Mouse (Mus musculus): ENCODE measurements around the gene Pcca.

The Pcca gene

GRCm38 (mm10) chr14:122885893-122886292 is 351.8 kb downstream of the Pcca start:
- ATAC-seq (ENCODE audit: low TSS enrichment): peak; percentile 85

DNA sequence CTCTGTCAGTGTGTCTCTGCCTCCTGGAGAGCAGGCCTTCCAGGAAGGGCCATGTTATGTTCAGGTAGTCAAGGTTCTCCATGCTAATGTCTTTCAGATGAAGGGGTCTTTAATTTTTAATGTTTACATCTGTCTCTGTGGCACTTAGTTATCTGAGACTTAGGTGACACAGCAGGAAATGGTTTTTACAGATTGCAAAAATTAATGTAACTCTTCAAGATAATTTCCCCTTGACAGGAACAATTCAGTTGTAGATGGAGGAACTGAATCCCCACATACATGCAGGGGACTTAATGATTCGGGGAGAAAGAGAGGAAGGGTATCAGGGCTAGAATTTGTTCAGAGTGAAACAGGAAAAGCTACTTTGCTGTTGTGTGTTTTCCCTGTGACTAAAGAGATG is 353.2 kb downstream of the Pcca start:
- ATAC-seq (ENCODE audit: low TSS enrichment): no peak

- no peak for ATAC-seq (ENCODE audit: low TSS enrichment)
These were observed 353.8 kb downstream of the Pcca start for GRCm38 (mm10) chr14:122887702-122888479.

DNA sequence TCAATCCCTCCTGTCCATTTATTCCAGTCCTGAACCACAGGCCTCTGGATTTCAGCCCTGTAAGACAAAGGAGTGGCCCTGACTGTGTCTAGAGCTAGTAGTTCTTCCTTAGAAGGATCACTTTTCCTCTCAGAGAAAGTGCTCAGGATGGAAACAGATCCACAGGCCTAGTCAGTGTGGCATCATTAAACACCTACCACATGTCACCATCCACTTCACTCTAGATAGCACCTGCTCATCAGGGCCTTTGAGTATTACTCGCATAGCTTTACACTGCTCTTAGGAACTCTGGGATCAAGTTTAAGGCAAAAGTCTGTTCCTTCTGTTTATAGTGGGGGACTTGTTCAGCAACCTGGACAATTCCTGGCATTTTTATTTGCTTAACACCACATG is 354.4 kb downstream of the Pcca start:
- ATAC-seq (ENCODE audit: low TSS enrichment): no peak

- ATAC-seq (ENCODE audit: low TSS enrichment): no peak
These were observed 357.4 kb downstream of the Pcca start for GRCm38 (mm10) chr14:122891470-122891968.

- no peak for ATAC-seq (ENCODE audit: low TSS enrichment)
These were observed 362.0 kb downstream of the Pcca start for GRCm38 (mm10) chr14:122896106-122896505.

DNA sequence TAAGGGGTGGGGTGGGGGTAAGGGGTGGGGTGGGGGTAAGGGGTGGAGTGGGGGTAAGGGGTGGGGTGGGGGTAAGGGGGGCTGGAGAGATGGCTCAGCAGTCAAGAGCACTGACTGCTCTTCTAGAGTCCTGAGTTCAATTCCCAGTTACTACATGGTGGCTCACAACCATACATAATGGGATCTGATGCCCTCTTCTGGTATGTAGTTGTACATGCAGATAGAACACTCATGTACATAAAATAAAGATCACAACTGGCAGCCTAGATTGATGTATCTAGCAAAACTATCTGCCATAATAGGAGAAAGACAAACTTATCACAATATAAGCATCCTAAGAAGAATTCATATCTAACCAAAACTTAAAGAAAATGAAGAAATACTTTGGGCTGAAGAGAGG is 364.4 kb downstream of the Pcca start:
- ATAC-seq (ENCODE audit: low TSS enrichment): no peak

GRCm38 (mm10) chr14:122900679-122901078 is 366.6 kb downstream of the Pcca start:
- ATAC-seq (ENCODE audit: low TSS enrichment): peak; percentile 72; the same call in 1 of the 2 replicates

- 0 out of 2 replicates have a peak, but pooled peaks have one; percentile 2 for ATAC-seq (ENCODE audit: low TSS enrichment)
These were observed 367.1 kb downstream of the Pcca start for GRCm38 (mm10) chr14:122901177-122901576.

DNA sequence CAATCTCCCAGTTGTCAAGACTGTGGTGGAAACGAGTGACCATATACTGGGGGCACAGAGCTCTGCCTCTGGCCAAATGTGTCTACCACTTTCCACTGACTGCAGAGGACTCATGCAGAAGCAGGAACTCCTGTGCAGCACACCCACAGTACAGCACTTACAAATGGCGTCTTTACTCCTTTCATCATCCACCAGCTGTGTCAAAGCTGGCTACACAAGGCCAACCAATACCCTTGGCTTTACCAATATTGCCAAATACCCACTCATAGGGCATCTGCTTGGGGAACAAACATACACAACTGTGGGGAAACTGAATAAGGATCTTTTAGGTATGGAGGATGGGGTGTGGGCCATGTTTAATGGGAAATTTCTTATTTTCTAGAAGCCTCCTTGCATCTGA is 367.6 kb downstream of the Pcca start:
- ATAC-seq (ENCODE audit: low TSS enrichment): no peak

GRCm38 (mm10) chr14:122902136-122902535 is 368.0 kb downstream of the Pcca start:
- ATAC-seq (ENCODE audit: low TSS enrichment): no peak

DNA sequence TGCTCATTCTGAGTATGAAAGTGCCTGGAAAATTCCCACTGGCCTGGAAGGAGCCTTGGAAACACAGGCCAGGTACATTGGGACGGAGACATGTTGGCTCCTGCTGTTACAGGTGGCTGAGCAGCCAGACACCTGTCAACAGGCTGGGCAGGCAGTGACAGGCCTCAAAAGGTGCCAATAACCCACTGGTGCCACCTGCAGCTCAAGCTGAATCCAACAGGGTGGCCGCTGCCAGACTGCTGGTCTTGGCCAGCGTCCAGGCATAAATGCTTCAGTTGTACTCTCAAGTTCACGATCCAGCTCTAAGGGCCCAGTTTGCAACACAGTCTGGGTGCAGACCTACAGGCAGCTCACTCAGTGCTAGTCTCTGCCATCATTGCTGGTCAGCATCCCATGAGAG is 368.8 kb downstream of the Pcca start:
- ATAC-seq (ENCODE audit: low TSS enrichment): peak; percentile 54

- no peak for ATAC-seq (ENCODE audit: low TSS enrichment)
These were observed 369.8 kb downstream of the Pcca start for GRCm38 (mm10) chr14:122903923-122904351.

DNA sequence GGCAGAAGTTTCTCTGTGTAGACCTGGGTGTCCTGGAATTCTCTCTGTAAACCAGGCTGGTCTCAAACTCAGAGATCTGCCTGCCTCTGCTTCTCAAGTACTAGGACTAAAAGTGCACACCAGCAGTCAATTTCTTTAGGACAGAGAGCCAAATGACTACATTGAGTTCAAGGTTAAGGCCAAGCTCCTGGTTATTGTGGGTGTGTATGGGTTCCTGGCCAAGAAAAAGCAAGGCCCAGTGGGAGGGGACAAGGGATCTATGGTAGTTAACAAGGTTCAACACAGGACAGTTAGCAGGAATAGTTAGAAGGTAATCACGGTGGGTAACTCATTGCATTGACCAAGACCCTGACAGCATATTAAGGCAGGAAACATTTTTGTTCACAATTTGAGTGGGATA is 370.9 kb downstream of the Pcca start:
- ATAC-seq (ENCODE audit: low TSS enrichment): no peak

- no peak for ATAC-seq (ENCODE audit: low TSS enrichment)
These were observed 374.0 kb downstream of the Pcca start for GRCm38 (mm10) chr14:122908075-122908474.

DNA sequence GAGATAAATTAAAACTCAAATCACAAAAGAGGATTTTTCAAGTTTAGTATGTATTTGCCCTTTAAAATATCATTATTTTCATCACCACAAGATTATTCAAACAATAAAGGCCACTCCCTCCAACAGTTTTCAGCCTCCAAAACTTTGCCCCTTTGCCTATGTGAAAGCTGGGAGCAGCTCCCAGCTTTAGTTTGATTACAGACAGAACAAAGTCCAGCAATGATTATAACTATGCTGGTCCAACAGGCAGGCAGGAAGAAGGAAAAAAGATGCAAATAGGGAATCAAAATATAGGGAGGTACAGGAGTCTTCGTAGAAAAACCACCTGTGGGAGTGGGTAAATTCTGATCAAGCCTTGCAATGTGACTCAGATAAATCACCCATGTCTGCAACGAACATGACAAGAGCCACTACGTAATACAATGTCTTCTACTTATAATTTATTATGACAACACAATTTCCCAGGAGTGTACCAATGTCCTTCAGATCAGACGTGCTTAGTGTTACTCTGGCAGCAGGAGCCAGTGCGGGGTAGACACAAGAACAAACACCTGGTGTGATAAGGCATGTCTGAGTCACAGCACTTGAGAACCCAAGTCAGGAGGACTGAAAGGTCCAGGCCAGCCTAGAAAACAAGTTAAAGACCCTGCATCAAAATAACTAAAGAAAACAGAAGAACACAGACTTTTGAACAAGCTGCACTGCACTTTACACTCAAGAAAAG is 375.4 kb downstream of the Pcca start:
- ATAC-seq (ENCODE audit: low TSS enrichment): no peak

DNA sequence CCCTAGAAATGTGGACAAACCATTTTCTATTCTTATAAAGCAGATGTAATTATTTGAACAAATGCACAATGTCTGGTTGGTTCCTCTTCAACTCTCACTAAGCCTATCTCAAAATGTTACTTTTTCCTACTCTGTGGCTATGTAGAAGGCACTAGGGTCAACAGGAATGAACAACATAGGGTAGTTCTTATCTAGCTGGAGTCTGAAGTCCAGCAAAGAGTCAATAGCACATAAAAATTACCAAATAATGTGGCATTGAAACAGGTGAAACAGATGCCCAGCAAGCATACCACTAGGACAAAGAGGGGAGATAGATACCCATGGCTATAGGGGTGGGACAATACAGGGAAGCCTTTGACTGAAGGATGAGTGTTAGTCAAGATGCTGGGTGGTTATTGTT is 377.1 kb downstream of the Pcca start:
- no peak for ATAC-seq (ENCODE audit: low TSS enrichment)

DNA sequence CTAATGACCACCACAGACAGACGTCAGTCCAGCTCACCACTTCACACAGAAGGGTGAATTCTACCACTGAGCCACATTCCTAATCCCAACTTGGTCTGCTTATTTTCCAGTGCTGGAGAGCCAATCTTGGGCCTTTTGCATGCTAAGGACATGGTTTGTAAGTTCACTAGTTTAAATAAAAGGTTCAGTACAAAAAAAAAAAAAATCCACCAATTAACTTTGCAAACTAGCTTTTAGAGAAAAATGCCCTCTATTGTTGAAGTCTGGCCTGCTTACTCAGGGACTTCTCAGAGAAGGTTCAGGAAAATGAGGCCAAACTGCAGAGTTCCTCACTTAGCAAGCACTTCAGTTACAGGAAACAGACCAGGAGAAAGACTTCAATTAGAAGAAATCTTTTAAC is 378.0 kb downstream of the Pcca start:
- no peak for ATAC-seq (ENCODE audit: low TSS enrichment)

DNA sequence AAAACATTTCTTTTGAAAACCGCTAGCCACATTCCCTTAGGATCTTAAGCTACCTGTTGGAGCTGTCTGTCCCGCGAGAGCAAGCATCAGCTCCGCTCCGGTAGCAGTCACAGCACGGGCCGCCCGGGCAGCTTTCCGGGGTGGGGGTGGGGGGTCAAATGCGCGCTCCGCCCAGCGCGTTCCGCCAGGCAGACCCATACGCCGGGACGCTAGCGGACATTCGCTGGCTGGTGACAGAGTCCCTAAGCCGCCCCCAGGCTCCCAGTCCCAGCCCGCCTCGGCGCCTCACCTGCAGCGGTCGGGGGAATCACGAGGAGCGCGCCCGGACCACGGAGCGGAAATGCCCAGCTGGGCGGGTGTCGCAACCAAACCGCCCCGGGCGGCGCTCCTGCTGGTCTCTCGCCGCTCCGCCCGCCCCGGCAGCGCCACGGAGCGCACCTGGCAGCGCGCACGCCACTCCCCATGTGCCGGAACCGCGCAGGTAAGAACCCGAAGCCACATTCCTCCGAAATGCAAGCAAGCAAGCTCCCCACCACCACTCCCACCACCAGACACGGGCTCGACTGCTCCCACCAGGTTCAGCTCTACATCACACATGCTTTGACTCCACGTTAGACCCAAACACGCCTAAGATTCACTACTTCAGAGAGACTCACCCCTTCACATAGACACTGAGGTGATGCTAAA is 378.8 kb downstream of the Pcca start:
- peak; percentile 89 for ATAC-seq (ENCODE audit: low TSS enrichment)

- peak; percentile 41; the same call in 1 of the 2 replicates for ATAC-seq (ENCODE audit: low TSS enrichment)
These were observed 379.5 kb downstream of the Pcca start, which contains the start of gene Ggact for GRCm38 (mm10) chr14:122913657-122914056. Gene Ggact, minus strand, starts transcription at chr14:122913757.

- ATAC-seq (ENCODE audit: low TSS enrichment): no peak
These were observed 383.6 kb downstream of the Pcca start for GRCm38 (mm10) chr14:122917676-122918075.

DNA sequence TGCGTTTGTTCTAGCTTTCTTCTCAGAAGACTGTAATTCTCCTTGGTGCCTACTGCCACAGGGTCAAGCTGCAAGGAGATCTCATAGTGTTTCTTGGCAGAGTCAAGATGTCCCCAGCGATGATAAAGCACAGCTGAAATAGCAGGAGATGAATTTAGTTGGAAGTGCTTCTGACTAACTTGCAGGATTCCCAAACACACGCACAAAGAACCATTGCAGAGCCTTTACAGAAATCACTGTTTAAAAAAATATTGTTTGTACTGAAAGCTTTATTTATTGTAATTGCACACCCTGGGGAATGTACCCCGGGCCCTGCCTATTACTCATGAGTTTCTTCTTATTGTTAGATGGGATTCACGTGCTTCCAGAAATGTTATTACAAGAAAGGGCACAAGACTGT is 385.9 kb downstream of the Pcca start:
- no peak for ATAC-seq (ENCODE audit: low TSS enrichment)
